Mouse (Mus musculus): ENCODE results near the gene Jade1. TPM values are rescaled to one million over a fixed set of nuclear protein-coding genes. Genes with fewer than 3 reads are reported as not detected.
A peak's percentile ranks its signal among the peaks of the same experiment; 100 is the strongest.

Jade1 gene
- polyA plus RNA-seq, 1 experiment from 2014 or later: 11.3 TPM

- H3K9me3 ChIP-seq (replicated peaks): no peaks in the 10 kb centered on the region
- H3K4me2 ChIP-seq: peak overlapping the region; percentile 21
- peak overlapping the region; percentile 65 for H3K27ac ChIP-seq
- no peak for DNase-seq
- H3K4me1 ChIP-seq (replicated peaks): peaks cover 82% of the 10 kb centered on the region
- no peaks in the 10 kb centered on the region for H3K27me3 ChIP-seq
- 68% methylated on average over 14 of the region's 14 CpGs for WGBS (ENCODE audit: insufficient replicate concordance)
- peaks cover 20% of the 10 kb centered on the region for H3K36me3 ChIP-seq
- no peak for ATAC-seq (ENCODE audit: low read depth)
- 0 out of 2 replicates have a peak overlapping the region, but pooled peaks have one; percentile 22 for H3K9ac ChIP-seq
- no peak overlapping the region for H3K4me3 ChIP-seq (replicated peaks)
Measured at GRCm38 (mm10) chr3:41580401-41581323, 25.1 kb downstream of the Jade1 start.

- Histone ChIP-seq H3K27me3 (no peaks in the 10 kb centered on the region), H3K9ac (no peak overlapping the region), H3K4me3 (replicated peaks) (no peak overlapping the region), H3K9me3 (replicated peaks) (no peaks in the 10 kb centered on the region), H3K27ac (peak overlapping the region; percentile 82), H3K4me1 (replicated peaks) (peaks cover 81% of the 10 kb centered on the region), H3K36me3 (peaks cover 20% of the 10 kb centered on the region), H3K4me2 (peak overlapping the region; percentile 21)
- ATAC-seq (ENCODE audit: low read depth): peak; percentile 60
- WGBS (ENCODE audit: insufficient replicate concordance): 73% methylated on average over 8 of the region's 8 CpGs
- no peak for DNase-seq
Measured at GRCm38 (mm10) chr3:41581436-41581835, 25.9 kb downstream of the Jade1 start.

DNA sequence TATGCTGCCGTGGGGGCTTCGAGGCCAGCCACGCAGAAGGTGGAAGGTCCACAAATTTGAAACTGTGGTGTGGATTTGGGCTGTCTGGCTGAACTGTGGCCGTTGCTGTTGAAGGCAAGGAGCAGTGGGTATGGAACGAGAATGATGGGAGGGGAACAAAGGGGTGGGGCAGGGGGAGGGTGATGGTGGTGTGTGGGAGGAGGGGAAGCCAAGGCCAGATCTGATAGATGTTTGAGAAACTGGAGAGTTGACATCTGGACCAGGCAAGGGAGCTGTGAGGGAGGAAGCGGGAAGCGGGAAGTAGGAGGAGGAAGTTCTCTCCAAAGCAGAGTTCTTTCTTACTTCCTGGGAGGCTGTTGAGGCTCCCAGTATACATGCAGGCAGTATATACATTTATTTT, 26.7 kb downstream of the Jade1 start:
- ATAC-seq (ENCODE audit: low read depth) (no peak), DNase-seq (no peak)
- Histone ChIP-seq H3K27me3 (no peaks in the 10 kb centered on the region), H3K4me1 (replicated peaks) (peaks cover 82% of the 10 kb centered on the region), H3K4me3 (replicated peaks) (no peak overlapping the region), H3K36me3 (peaks cover 20% of the 10 kb centered on the region), H3K9ac (no peak overlapping the region), H3K27ac (peak overlapping the region; percentile 82), H3K4me2 (no peak overlapping the region), H3K9me3 (replicated peaks) (no peaks in the 10 kb centered on the region)
- 65% methylated on average over 7 of the region's 7 CpGs for WGBS (ENCODE audit: insufficient replicate concordance)

- Histone ChIP-seq H3K27ac (0 out of 2 replicates have a peak overlapping the region, but pooled peaks have one; percentile 82), H3K4me2 (no peak overlapping the region), H3K4me3 (replicated peaks) (no peak overlapping the region), H3K9ac (no peak overlapping the region), H3K4me1 (replicated peaks) (peaks cover 83% of the 10 kb centered on the region), H3K36me3 (peaks cover 20% of the 10 kb centered on the region), H3K27me3 (no peaks in the 10 kb centered on the region), H3K9me3 (replicated peaks) (no peaks in the 10 kb centered on the region)
- no peak for ATAC-seq (ENCODE audit: low read depth)
- WGBS (ENCODE audit: insufficient replicate concordance): 88% methylated on average over 14 of the region's 14 CpGs
- no peak for DNase-seq
Measured at GRCm38 (mm10) chr3:41583092-41583491, 27.6 kb downstream of the Jade1 start.

- H3K36me3 ChIP-seq: peaks cover 26% of the 10 kb centered on the region
- ATAC-seq (ENCODE audit: low read depth) (no peak), DNase-seq (no peak)
- peaks cover 83% of the 10 kb centered on the region for H3K4me1 ChIP-seq (replicated peaks)
- no peak overlapping the region for H3K9ac ChIP-seq
- H3K27ac ChIP-seq: no peak overlapping the region
- H3K27me3 ChIP-seq: no peaks in the 10 kb centered on the region
- no peak overlapping the region for H3K4me3 ChIP-seq (replicated peaks)
- no peaks in the 10 kb centered on the region for H3K9me3 ChIP-seq (replicated peaks)
- H3K4me2 ChIP-seq: no peak overlapping the region
- WGBS (ENCODE audit: insufficient replicate concordance): 82% methylated on average over 4 of the region's 4 CpGs
Measured at GRCm38 (mm10) chr3:41583621-41584020, 28.1 kb downstream of the Jade1 start.

GRCm38 (mm10) chr3:41585548-41585947, 30.0 kb downstream of the Jade1 start:
- DNase-seq: no peak
- Histone ChIP-seq H3K4me3 (replicated peaks) (no peak overlapping the region), H3K9me3 (replicated peaks) (no peaks in the 10 kb centered on the region), H3K27me3 (no peaks in the 10 kb centered on the region), H3K9ac (no peak overlapping the region), H3K4me1 (replicated peaks) (peaks cover 67% of the 10 kb centered on the region), H3K27ac (no peak overlapping the region), H3K36me3 (peaks cover 45% of the 10 kb centered on the region), H3K4me2 (no peak overlapping the region)
- ATAC-seq (ENCODE audit: low read depth): no peak
- 81% methylated on average over 5 of the region's 5 CpGs for WGBS (ENCODE audit: insufficient replicate concordance)

- DNase-seq (no peak), ATAC-seq (ENCODE audit: low read depth) (no peak)
- Histone ChIP-seq H3K4me2 (no peak overlapping the region), H3K9me3 (replicated peaks) (no peaks in the 10 kb centered on the region), H3K4me3 (replicated peaks) (no peak overlapping the region), H3K4me1 (replicated peaks) (peaks cover 62% of the 10 kb centered on the region), H3K27me3 (no peaks in the 10 kb centered on the region), H3K9ac (no peak overlapping the region), H3K27ac (no peak overlapping the region), H3K36me3 (peaks cover 53% of the 10 kb centered on the region)
- WGBS (ENCODE audit: insufficient replicate concordance): 78% methylated on average over 6 of the region's 6 CpGs
Measured at GRCm38 (mm10) chr3:41586330-41586729, 30.8 kb downstream of the Jade1 start.

- Histone ChIP-seq H3K36me3 (peaks cover 59% of the 10 kb centered on the region), H3K9me3 (replicated peaks) (no peaks in the 10 kb centered on the region), H3K4me1 (replicated peaks) (peaks cover 58% of the 10 kb centered on the region), H3K4me2 (no peak overlapping the region), H3K4me3 (replicated peaks) (no peak overlapping the region), H3K9ac (0 out of 2 replicates have a peak overlapping the region, but pooled peaks have one; percentile 1), H3K27ac (no peak overlapping the region), H3K27me3 (no peaks in the 10 kb centered on the region)
- WGBS (ENCODE audit: insufficient replicate concordance): 51% methylated on average over 7 of the region's 7 CpGs
- ATAC-seq (ENCODE audit: low read depth): no peak
- DNase-seq: no peak
Measured at GRCm38 (mm10) chr3:41586917-41587316, 31.4 kb downstream of the Jade1 start.

- H3K4me3 ChIP-seq (replicated peaks): no peak overlapping the region
- H3K4me1 ChIP-seq (replicated peaks): peaks cover 52% of the 10 kb centered on the region
- no peaks in the 10 kb centered on the region for H3K27me3 ChIP-seq
- no peak overlapping the region for H3K9ac ChIP-seq
- ATAC-seq (ENCODE audit: low read depth): peak; percentile 38; the same call in 1 of the 2 replicates
- no peaks in the 10 kb centered on the region for H3K9me3 ChIP-seq (replicated peaks)
- no peak overlapping the region for H3K4me2 ChIP-seq
- WGBS (ENCODE audit: insufficient replicate concordance): 31% methylated on average over 6 of the region's 6 CpGs
- peaks cover 65% of the 10 kb centered on the region for H3K36me3 ChIP-seq
- no peak for DNase-seq
- no peak overlapping the region for H3K27ac ChIP-seq
Measured at GRCm38 (mm10) chr3:41587588-41587987, 32.1 kb downstream of the Jade1 start.

DNA sequence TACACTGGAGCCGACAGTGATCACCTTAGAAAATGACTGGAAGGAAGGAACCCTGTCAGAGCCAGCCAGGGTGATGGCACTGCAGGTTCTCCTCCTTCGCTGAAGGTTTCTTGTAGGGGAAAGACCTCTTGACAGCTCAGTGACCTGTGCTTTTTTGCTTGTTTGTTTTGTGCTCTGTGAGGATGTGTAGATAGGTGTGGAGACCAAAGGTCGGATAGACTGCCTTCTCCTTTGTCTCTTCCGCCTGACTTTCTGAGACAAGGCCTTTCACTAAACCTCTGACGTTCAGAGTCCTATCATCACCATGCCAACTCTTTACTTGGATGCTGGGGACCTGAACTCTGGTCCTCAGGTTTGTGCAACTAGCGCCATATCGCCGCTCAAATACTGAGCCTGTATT, 33.0 kb downstream of the Jade1 start:
- Histone ChIP-seq H3K4me2 (no peak overlapping the region), H3K27me3 (no peaks in the 10 kb centered on the region), H3K9ac (no peak overlapping the region), H3K9me3 (replicated peaks) (no peaks in the 10 kb centered on the region), H3K4me3 (replicated peaks) (no peak overlapping the region), H3K4me1 (replicated peaks) (peaks cover 45% of the 10 kb centered on the region), H3K27ac (no peak overlapping the region), H3K36me3 (peaks cover 67% of the 10 kb centered on the region)
- DNase-seq (no peak), ATAC-seq (ENCODE audit: low read depth) (no peak)
- WGBS (ENCODE audit: insufficient replicate concordance): 76% methylated on average over 8 of the region's 8 CpGs

GRCm38 (mm10) chr3:41589246-41589914, 33.8 kb downstream of the Jade1 start:
- H3K4me2 ChIP-seq: no peak overlapping the region
- H3K27ac ChIP-seq: 0 out of 2 replicates have a peak overlapping the region, but pooled peaks have one; percentile 18
- no peak for DNase-seq
- no peak overlapping the region for H3K4me3 ChIP-seq (replicated peaks)
- no peaks in the 10 kb centered on the region for H3K27me3 ChIP-seq
- H3K9ac ChIP-seq: no peak overlapping the region
- H3K9me3 ChIP-seq (replicated peaks): no peaks in the 10 kb centered on the region
- peaks cover 41% of the 10 kb centered on the region for H3K4me1 ChIP-seq (replicated peaks)
- H3K36me3 ChIP-seq: peaks cover 69% of the 10 kb centered on the region
- no peak for ATAC-seq (ENCODE audit: low read depth)
- 89% methylated on average over 19 of the region's 19 CpGs for WGBS (ENCODE audit: insufficient replicate concordance)
